Mouse (Mus musculus) cerebellum, adult 2 months (tissue): ENCODE results near the gene Dapk2.

ENCODE experiments used
- CTCF ChIP-seq: fragments of 200-500 bp; IDR thresholded peaks from 2 replicates; pipeline ENCODE4 v1.5.1; 2011; ENCODE audit warnings: low read depth, mild to moderate bottlenecking, control low read depth, low read length, moderate library complexity, borderline replicate concordance; ENCODE audit not compliant: insufficient read depth
- POLR2A ChIP-seq: fragments of 200-500 bp; IDR thresholded peaks from 2 replicates; pipeline ENCODE4 v1.6.1; 2011; ENCODE audit warnings: low read length, control low read depth, borderline replicate concordance; ENCODE audit not compliant: insufficient read depth

- no peak for TF ChIP-seq POLR2A
- no peak for TF ChIP-seq CTCF
Measured at GRCm38 (mm10) chr9:66275267-66275991, 117.4 kb downstream of the Dapk2 start.
